20 mouse cellular contexts compared by ENCODE assay signal in the genomic region with DNA sequence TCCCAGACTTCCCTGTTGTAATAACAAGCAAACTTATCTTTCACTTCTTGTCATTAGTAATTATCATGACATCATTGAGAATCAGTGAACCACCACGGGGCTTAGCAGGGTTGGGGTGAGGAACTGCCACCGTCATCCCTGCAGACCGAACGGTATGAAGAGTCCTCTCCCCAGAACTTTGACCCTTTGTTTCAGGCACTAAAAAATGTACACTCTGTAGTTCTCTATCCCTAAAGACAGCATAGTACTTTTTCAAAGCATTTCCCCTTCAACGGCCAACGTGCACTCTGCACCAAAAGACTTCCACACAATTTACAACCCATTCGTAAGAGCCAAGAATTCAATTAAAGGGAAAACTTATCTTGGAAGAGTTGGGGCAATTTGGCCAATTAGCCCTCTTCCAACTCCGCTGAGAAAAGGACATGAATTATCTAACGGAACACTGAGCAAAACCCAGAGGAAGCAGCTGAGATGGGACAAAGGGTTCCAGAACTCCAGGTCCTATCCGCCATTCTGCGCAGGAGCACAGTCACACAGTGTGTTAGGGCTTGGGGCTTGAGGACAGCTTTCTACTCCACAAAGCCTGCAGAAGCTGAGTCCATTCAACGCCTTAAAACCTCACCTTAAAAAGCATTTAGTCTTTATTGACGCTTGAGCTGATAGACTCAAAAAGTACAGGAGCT.
DNase-seq lines count a peak whose midpoint lies in the region; ATAC-seq and TF ChIP-seq lines count a peak whose summit lies in the region.
"Had no signal": no experiment of that assay in that cellular context is flagged by ENCODE, and none has a peak within 500 bp of the region (broad histone marks: within the 10 kb centered on the region; RNA-seq: fewer than 3 reads in every experiment).

No protein-coding gene starts in this region.

- ATAC-seq in intestine, postnatal 0 days: peak; percentile 63
- ATAC-seq in intestine, embryonic 16.5 days: no peak
- ATAC-seq in kidney, postnatal 0 days (replicated peaks; ENCODE audit: low FRiP score, low read depth): no peak
- ATAC-seq: forebrain, embryonic 16.5 days; hindbrain, postnatal 0 days had no signal

- peak; percentile 69 for DNase-seq in kidney, postnatal 0 days (ENCODE audit: low spot score)
- DNase-seq in kidney, adult 11 months: no peak
- peak; percentile 78 for DNase-seq in Muller cell, postnatal 12 days (ENCODE audit: inconsistent ontology term)
- peak; percentile 32 for DNase-seq in retina, embryonic 14.5 days (ENCODE audit: low spot score)
- no peak for DNase-seq in cerebellum, postnatal 4 days (ENCODE audit: low spot score in 2 of 2)
- DNase-seq: adrenal gland, adult 8-10 months; adrenal gland, postnatal 36 days; cerebellum, adult 11 months; cerebellum, adult 8-10 months; cerebellum, postnatal 14 days; gastrocnemius, postnatal 25 days; heart, postnatal 14 days had no signal

- no peaks in the 10 kb centered on the region for H3K4me1 ChIP-seq in intestine, postnatal 0 days (replicated peaks; ENCODE audit: control insufficient read depth, insufficient read depth, low read length)
- H3K4me1 ChIP-seq in intestine, embryonic 16.5 days (ENCODE audit: control insufficient read depth, insufficient read depth, low read length): peaks cover 3% of the 10 kb centered on the region; the same call in 1 of the 2 replicates
- H3K4me1 ChIP-seq in kidney, postnatal 0 days (replicated peaks; ENCODE audit: insufficient read depth, low read length): no peaks in the 10 kb centered on the region
- H3K4me1 ChIP-seq: embryonic facial prominence, embryonic 12.5 days; hindbrain, embryonic 13.5 days had no signal

- no peak overlapping the region for H3K4me3 ChIP-seq in intestine, postnatal 0 days (ENCODE audit: low read depth, low read length)
- H3K4me3 ChIP-seq in intestine, embryonic 16.5 days (ENCODE audit: low read length): no peak overlapping the region
- no peak overlapping the region for H3K4me3 ChIP-seq in kidney, postnatal 0 days (replicated peaks; ENCODE audit: low read depth, low read length)
- H3K4me3 ChIP-seq: embryonic facial prominence, embryonic 12.5 days; heart, embryonic 10.5 days; heart, embryonic 15.5 days; hindbrain, embryonic 13.5 days had no signal

- H3K9ac ChIP-seq in intestine, postnatal 0 days (ENCODE audit: low read depth, low read length): no peak overlapping the region
- H3K9ac ChIP-seq in intestine, embryonic 16.5 days (ENCODE audit: low read depth, low read length): no peak overlapping the region
- H3K9ac ChIP-seq in kidney, postnatal 0 days (ENCODE audit: low read depth, low read length): no peak overlapping the region
- H3K9ac ChIP-seq: embryonic facial prominence, embryonic 12.5 days; heart, embryonic 15.5 days; hindbrain, embryonic 13.5 days had no signal

- H3K36me3 ChIP-seq in intestine, postnatal 0 days (ENCODE audit: control insufficient read depth, insufficient read depth): no peaks in the 10 kb centered on the region
- H3K36me3 ChIP-seq in intestine, embryonic 16.5 days (ENCODE audit: control insufficient read depth, insufficient read depth, low read length): no peaks in the 10 kb centered on the region
- H3K36me3 ChIP-seq in kidney, postnatal 0 days (ENCODE audit: insufficient read depth, low read length): peaks cover 9% of the 10 kb centered on the region; the same call in 1 of the 2 replicates
- H3K36me3 ChIP-seq: heart, embryonic 15.5 days; hindbrain, embryonic 13.5 days had no signal

- WGBS in intestine, postnatal 0 days: 59% methylated on average over 13 of the region's 13 CpGs
- WGBS in intestine, embryonic 16.5 days: 64% methylated on average over 13 of the region's 13 CpGs
- 50% methylated on average over 13 of the region's 13 CpGs for WGBS in kidney, postnatal 0 days

- H3K27ac ChIP-seq in intestine, postnatal 0 days (ENCODE audit: low read depth, low read length): no peak overlapping the region
- H3K27ac ChIP-seq in intestine, embryonic 16.5 days (ENCODE audit: low read length): no peak overlapping the region
- peak overlapping the region; percentile 19; the same call in 1 of the 2 replicates for H3K27ac ChIP-seq in kidney, postnatal 0 days
- H3K27ac ChIP-seq: embryonic facial prominence, embryonic 12.5 days; heart, embryonic 15.5 days; hindbrain, embryonic 13.5 days; hindbrain, postnatal 0 days had no signal

- TF ChIP-seq CTCF in intestine, postnatal 0 days (IDR thresholded peaks at IDR 0.05; ENCODE audit: low read depth): no peak
- no peak for TF ChIP-seq CTCF in kidney, postnatal 0 days (IDR thresholded peaks at IDR 0.05; ENCODE audit: low read depth)

- no peaks in the 10 kb centered on the region for H3K27me3 ChIP-seq in intestine, postnatal 0 days (replicated peaks; ENCODE audit: control insufficient read depth, insufficient read depth, low read length)
- H3K27me3 ChIP-seq in intestine, embryonic 16.5 days (replicated peaks; ENCODE audit: control insufficient read depth, insufficient read depth, low read length): no peaks in the 10 kb centered on the region
- no peaks in the 10 kb centered on the region for H3K27me3 ChIP-seq in kidney, postnatal 0 days (ENCODE audit: insufficient read depth, low read length)
- H3K27me3 ChIP-seq: embryonic facial prominence, embryonic 12.5 days; heart, embryonic 15.5 days; hindbrain, embryonic 13.5 days had no signal

- H3K4me2 ChIP-seq in intestine, postnatal 0 days (replicated peaks; ENCODE audit: low read depth): no peak overlapping the region
- H3K4me2 ChIP-seq in intestine, embryonic 16.5 days (ENCODE audit: low read depth, low read length): no peak overlapping the region
- no peak overlapping the region for H3K4me2 ChIP-seq in kidney, postnatal 0 days (ENCODE audit: low read length)
- H3K4me2 ChIP-seq: embryonic facial prominence, embryonic 12.5 days; heart, embryonic 15.5 days; hindbrain, embryonic 13.5 days had no signal

- H3K9me3 ChIP-seq in intestine, postnatal 0 days (ENCODE audit: control insufficient read depth): no peaks in the 10 kb centered on the region
- no peaks in the 10 kb centered on the region for H3K9me3 ChIP-seq in intestine, embryonic 16.5 days (ENCODE audit: control insufficient read depth, low read length)
- no peaks in the 10 kb centered on the region for H3K9me3 ChIP-seq in kidney, postnatal 0 days (replicated peaks; ENCODE audit: low read length)
- H3K9me3 ChIP-seq: embryonic facial prominence, embryonic 12.5 days; heart, embryonic 10.5 days; heart, embryonic 15.5 days; hindbrain, embryonic 13.5 days had no signal

Comparison
In these comparisons a context has a peak if more than half of its experiments do, and no peak if none do; other contexts are left out.
1. DNase-seq: peak in kidney, postnatal 0 days (single experiment), Muller cell, postnatal 12 days (single experiment) and retina, embryonic 14.5 days (single experiment); none in kidney, adult 11 months (single experiment) and cerebellum, postnatal 4 days (0 of 2).